Mouse (Mus musculus) embryo, embryonic 9.5 days (tissue): ENCODE data around the gene Map3k6.

Experiments used
- DNase-seq: peaks from one replicate; pipeline ENCODE4 v3.0.0-alpha.2; 2017; ENCODE audit errors: extremely low spot score

Gene Map3k6

GRCm38 (mm10) chr4:133213661-133214060 lies 27.0 kb upstream of the Map3k6 start:
- DNase-seq, result no peak

DNA sequence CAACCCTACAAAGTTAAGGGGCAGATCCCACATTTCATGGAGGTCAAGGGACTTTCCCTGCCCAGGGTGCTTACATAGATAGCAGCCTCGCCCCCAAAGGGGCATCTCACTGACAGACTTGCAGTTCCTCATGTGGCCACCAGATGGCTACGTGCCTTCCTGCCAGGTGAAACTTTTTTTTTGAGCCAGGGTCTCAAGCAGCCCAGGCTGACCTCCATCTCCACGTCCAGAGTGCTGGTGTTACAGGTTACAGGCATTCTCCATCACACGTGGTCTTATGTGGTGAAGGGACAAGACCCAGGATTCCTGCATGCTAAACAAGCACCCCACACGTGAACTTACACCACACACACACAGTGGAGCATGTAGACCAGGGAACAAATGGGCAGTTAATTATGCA lies 23.0 kb upstream of the Map3k6 start:
- DNase-seq, result peak; percentile 75

- no peak for DNase-seq
These were observed 21.9 kb upstream of the Map3k6 start for GRCm38 (mm10) chr4:133218745-133219144.

DNA sequence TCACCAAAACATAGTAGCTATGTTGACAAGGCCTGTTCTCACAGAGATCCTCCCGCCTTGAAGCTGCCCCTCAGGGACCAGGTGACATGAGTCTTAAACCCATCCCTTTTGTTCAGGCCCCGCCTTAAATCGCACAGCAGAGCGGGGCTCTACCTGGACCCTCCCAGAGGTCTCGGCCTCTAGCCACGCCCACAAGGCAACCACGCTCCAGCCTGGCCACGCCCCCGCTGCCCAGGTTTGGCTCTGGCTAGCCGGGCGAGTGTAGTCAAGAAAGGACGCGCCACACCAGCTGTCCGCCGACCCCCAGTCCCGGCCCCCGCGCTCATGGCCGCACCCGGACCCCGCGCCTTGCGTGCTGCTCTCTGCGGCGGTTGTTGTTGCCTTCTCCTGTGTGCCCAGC lies 20.0 kb upstream of the Map3k6 start:
- no peak for DNase-seq

DNA sequence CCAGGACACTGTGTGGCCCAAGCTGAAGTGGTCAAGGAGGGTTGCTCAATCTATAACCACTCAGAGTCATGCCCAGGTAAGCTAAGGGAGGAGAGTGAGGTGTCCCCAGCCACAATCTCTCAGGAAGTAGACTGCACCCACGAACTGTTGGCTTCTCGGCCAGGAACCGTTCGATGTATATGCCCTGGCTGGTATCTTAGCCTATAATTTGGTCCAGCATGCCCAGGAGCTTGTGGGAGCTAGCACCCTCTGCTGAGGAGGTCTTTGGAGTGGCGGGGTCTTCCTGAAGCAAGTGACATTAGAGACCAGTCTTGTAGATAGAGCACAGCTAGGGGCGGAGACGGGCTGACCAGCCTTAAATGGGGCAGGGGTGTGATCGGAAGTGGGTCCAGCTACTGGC lies 18.9 kb upstream of the Map3k6 start:
- DNase-seq, result no peak

GRCm38 (mm10) chr4:133223875-133224274 lies 16.7 kb upstream of the Map3k6 start:
- no peak for DNase-seq

GRCm38 (mm10) chr4:133226073-133226472 lies 14.5 kb upstream of the Map3k6 start:
- no peak for DNase-seq

- no peak for DNase-seq
These were observed 13.0 kb upstream of the Map3k6 start for GRCm38 (mm10) chr4:133227636-133228035.

GRCm38 (mm10) chr4:133229582-133229981 lies 11.0 kb upstream of the Map3k6 start:
- no peak for DNase-seq

DNA sequence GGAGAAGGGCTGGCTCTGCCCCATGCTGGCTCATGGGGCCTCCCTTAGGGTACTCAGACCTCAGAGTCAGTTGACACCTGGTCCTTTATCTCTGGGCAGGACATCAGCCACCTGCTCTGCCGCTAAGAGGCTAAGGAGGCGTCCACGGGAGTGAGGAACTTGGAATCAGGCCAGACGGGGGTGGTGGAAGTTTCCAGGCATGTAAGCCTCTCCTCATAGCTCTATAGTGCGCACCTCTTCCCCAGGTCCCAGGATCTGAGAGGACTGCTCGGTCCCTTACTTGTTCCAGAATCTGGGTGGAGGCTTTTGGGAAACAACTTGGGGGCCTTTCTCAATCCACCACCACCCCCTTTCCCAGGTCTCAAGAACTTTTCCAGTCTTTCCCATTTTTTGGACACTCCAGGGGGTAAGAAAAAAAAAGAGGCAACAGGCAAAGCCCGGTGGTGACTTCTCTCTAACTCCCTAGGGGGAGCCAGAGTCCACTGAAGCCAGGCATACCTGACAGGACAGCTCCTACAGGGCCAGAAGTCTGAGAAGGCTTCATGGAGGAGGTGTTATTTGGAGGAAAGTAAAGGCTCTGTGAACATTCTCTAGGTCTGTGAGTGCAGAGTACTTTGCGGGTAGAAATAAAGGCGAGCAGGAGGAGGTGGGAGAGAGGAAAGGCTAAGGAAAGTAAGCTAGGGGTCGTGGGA lies 7.2 kb upstream of the Map3k6 start:
- DNase-seq, result peak; percentile 29

- DNase-seq, result no peak
These were observed 5.8 kb upstream of the Map3k6 start for GRCm38 (mm10) chr4:133234771-133235170.

DNA sequence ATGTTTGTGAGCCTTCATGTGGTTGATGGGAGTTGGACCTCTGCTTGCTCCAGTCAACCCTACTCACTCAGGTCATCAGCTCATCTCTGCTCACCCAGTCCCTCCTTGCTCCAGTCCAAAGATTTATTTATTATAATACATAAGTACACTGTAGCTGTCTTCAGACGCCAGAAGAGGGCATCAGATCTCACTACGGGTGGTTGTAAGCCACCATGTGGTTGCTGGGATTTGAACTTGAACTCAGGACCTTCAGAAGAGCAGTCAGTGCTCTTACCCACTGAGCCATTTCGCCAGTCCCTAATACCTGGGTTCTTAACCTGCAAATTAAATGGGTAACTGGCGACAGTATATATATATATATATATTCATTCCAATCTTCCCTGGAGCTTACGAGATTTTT lies 5.2 kb upstream of the Map3k6 start:
- no peak for DNase-seq

DNA sequence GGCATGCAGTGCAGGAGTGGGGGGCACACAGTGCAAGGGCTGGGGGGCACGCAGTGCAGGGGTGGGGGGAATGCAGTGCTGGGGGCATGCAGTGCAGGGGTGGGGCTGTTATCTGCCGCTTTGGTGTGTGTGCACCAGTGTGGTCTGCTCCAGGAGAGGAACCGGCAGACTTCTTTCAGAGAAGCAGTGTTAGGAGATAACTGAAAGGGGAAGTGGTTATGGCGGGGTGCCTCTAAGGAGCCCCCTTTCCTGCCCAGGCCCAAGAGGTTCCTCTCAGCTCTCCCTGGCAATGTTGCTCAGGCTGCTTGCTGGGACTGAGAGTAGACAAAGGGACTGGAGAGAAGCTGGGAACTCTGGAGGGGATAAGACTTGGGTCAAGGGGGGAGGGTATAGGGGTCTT lies 2.7 kb upstream of the Map3k6 start:
- no peak for DNase-seq

GRCm38 (mm10) chr4:133240934-133241908 lies 603 bp downstream of the Map3k6 start:
- DNase-seq, result peak; percentile 97

DNA sequence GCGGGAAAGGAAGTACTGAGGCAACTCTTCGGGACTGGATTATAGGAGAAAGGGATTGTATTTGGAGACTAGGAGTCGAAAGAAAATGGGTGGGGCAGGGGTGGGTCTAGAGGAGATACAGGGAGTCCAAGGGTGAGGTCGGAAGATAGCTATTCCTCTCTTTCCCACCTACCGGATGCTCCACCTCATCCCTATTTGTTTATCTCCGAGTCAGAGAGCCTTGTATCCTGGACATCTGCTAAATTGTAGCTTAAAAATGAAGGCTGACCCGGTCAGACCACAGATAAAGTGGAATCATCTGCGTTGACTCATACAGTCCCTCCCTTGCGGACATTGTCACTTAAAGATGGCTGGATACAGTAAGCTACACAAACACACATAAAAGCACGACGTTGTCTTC lies 1.3 kb downstream of the Map3k6 start:
- DNase-seq, result no peak

DNA sequence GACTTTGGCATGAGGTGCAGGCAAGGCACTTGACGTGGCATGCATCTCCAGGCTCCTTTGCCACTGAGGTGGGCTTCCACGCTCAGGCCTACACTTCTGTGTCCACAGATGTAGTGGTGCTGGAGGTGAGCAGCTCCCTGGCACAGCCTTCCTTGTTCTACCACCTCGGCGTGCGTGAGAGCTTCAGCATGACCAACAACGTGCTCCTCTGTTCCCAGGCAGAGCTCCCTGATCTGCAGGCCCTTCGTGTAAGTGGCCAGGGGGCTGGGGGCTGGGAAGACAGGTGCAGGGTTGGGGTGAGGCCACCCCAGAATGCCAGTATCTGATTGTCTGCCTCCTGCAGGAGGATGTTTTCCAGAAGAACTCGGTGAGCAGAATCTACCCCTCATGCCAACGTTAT lies 2.1 kb downstream of the Map3k6 start:
- DNase-seq, result no peak

GRCm38 (mm10) chr4:133243538-133243937 lies 2.9 kb downstream of the Map3k6 start:
- no peak for DNase-seq

- no peak for DNase-seq
These were observed 3.7 kb downstream of the Map3k6 start for GRCm38 (mm10) chr4:133244289-133244688.

- DNase-seq, result no peak
These were observed 6.5 kb downstream of the Map3k6 start for GRCm38 (mm10) chr4:133247072-133247471.

- no peak for DNase-seq
These were observed 7.3 kb downstream of the Map3k6 start for GRCm38 (mm10) chr4:133247806-133248449.

DNA sequence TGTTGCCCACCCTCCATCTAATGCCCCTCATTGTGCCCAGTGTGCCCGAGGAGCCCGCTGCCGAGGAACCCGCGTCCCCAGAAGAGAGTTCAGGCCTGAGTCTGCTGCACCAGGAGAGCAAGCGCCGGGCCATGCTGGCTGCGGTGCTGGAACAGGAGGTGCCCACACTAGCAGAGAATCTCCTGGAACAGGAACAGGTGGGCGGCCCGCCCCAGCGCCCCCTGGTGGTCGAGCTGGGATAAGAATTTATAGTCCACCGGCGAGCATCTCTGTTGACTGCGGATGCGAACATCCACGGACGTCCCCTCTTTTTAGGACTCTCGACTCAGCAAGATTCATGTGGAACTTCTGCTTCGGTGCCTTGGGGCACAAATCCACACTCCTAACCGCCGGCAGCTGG lies 10.0 kb downstream of the Map3k6 start:
- DNase-seq, result peak; percentile 83

DNA sequence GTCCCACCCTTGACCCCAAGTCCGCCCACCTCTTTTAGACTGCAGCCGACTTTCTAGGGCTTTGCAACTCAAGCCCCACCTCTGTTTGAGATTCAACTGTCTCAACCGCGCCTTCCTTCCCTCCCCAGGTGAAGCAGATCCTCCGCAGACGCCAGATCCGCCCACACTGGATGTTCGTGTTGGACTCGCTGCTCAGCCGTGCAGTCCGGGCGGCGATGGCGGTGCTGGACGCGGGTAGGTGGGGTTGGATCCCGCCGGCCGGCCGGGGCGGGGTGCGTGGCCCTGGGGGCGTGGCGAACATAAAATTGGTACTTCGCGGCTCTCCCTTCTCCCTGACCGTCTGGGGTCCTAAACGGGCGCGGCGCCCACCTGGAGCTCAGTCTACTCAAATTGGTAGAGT lies 10.6 kb downstream of the Map3k6 start:
- DNase-seq, result no peak

DNA sequence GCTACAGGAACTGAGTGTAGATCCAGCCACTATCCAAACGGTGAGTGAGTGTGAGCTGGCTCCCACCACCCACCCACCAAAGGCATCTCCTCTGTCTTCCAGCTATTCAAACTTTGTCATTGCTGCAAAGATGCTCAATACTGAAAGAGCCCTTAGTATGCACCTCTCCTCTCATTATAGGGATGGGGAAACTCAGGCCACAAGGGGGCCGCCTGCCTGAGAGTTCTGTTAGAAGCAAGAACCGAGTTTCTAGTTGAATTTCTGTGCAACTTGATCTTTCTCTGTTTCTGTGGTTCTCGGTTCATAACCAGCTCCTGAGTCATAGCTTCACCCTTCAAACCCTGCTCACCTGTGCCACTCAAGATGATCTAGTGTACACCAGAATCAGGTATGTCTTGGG lies 11.5 kb downstream of the Map3k6 start:
- DNase-seq, result no peak
